Mouse (Mus musculus) C2C12 (cell line): ENCODE data around the gene Spg7.

Experiments
- CEBPB ChIP-seq: IDR thresholded peaks from one replicate; pipeline ENCODE4 v1.6.1; 2011; ENCODE audit warnings: low read depth, mild to moderate bottlenecking, control low read depth, moderate library complexity
- CTCF ChIP-seq: IDR thresholded peaks from one replicate; pipeline ENCODE4 v1.5.1; 2011; ENCODE audit not compliant: control insufficient read depth, insufficient read depth, insufficient read length
- MAX ChIP-seq: IDR thresholded peaks from one replicate; pipeline ENCODE4 v1.6.1; 2011; ENCODE audit warnings: mild to moderate bottlenecking, control low read depth
- MYOD1 ChIP-seq: IDR thresholded peaks from one replicate; pipeline ENCODE4 v1.6.1; 2011; ENCODE audit warnings: low read depth; ENCODE audit not compliant: control insufficient read depth, insufficient read length
- USF1 ChIP-seq: IDR thresholded peaks from one replicate; pipeline ENCODE4 v1.6.1; 2011; ENCODE audit warnings: low read depth, mild to moderate bottlenecking, control low read depth, moderate library complexity

DNA sequence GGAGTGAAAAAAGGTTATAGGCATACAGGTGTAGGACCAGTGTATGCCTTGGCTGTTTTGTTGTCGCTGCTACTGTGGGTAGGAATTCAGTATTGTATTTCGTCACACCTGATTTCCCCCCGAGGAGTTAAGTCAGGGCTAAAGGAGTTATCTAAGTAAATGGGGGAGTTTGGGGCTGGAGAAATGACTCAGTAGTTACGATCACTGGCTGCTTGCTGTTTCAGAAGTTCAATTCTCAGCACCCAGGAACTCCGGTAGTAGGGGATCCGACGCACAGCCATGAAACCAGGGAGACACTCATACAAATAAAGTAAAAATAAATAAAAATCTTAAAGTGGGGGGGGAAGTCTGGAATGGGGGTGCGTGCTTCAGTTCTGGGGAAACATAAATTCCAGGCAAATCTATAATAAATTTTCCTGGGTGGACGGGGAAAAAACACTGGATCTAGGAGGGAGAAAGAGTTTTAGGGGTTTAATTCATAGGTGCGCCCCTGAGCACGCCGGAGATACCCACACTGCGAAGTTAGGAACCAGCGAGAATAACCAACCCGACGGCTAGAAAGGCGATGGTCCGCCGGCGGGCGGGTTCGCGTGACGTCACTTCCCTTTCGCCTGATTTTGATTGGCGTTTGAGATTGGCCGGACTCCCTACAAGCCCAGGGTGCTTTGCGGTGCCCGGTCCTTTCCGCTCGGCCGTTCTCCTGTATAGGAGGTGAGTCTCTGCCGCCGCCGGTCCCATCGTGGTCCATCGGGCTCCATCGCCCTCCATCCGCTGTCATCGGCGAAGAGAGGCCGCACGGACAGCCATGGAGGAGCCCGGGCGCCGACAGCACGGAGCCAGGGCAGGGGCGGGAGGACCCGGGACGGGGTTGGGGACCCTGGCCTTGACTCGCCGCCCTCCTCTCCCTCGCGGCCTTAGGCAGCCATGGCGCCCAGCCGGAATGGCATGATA is 39.3 kb downstream of the Spg7 start, which contains the start of gene Rpl13:
- TF ChIP-seq CTCF (no peak), USF1 (no peak), MAX (peak; percentile 81), MYOD1 (no peak), CEBPB (no peak)
